Mouse (Mus musculus): ENCODE data around the gene Dennd1a.

The Dennd1a gene

GRCm38 (mm10) chr2:38283961-38284360 lies 3.2 kb downstream of the Dennd1a start:
- no peak for TF ChIP-seq GATA4 (IDR thresholded peaks at IDR 0.05; ENCODE audit: insufficient replicate concordance, low read length)

DNA sequence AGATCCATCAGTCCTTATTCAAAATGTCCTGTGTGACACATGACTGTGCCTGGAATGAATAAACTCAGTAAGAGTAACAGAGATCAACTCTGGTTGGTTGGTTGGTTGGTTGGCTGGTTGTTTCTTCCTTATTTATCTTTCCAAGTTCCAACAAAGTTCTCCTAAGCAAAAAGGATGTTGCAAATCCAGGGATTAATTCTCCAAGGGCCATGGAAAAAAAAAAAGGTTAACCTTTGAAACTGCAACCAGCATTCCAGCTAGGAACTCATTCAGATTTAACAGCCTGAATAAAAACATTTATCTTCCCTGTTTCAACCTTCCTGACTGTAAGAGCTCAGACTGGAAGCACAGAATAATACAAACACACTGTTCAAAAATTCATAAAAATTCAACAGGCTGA lies 6.8 kb downstream of the Dennd1a start:
- TF ChIP-seq GATA4 (IDR thresholded peaks at IDR 0.05; ENCODE audit: insufficient replicate concordance, low read length): no peak

- TF ChIP-seq GATA4 (IDR thresholded peaks at IDR 0.05; ENCODE audit: insufficient replicate concordance, low read length): no peak
Observed at GRCm38 (mm10) chr2:38274973-38275372, 12.2 kb downstream of the Dennd1a start.

- TF ChIP-seq GATA4 (IDR thresholded peaks at IDR 0.05; ENCODE audit: insufficient replicate concordance, low read length): no peak
Observed at GRCm38 (mm10) chr2:38263653-38264052, 23.5 kb downstream of the Dennd1a start.

GRCm38 (mm10) chr2:38259052-38259451 lies 28.1 kb downstream of the Dennd1a start:
- no peak for TF ChIP-seq GATA4 (IDR thresholded peaks at IDR 0.05; ENCODE audit: insufficient replicate concordance, low read length)

DNA sequence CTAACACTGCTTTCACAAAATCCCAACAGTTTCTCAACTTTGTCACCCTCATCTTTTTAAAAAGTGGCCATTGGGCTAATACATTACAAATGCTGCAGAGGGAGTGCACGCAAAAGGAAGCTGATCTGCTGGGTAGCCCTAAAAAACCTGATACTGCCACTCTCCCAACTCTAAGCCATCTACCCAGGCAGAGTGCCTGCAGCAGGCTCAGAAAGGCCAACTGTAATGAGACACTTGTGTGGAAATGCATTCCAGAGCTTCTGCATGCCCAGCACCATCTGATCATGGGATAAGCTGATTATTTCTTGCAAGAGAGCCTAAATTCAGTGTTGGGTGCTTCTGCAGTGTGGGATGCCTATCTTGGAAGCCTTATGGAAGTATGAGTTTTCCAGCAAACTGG lies 49.6 kb downstream of the Dennd1a start:
- TF ChIP-seq GATA4 (IDR thresholded peaks at IDR 0.05; ENCODE audit: insufficient replicate concordance, low read length): no peak

GRCm38 (mm10) chr2:38235593-38235992 lies 51.6 kb downstream of the Dennd1a start:
- TF ChIP-seq GATA4 (IDR thresholded peaks at IDR 0.05; ENCODE audit: insufficient replicate concordance, low read length): no peak

GRCm38 (mm10) chr2:38229882-38230281 lies 57.3 kb downstream of the Dennd1a start:
- no peak for TF ChIP-seq GATA4 (IDR thresholded peaks at IDR 0.05; ENCODE audit: insufficient replicate concordance, low read length)

GRCm38 (mm10) chr2:38223759-38224158 lies 63.4 kb downstream of the Dennd1a start:
- TF ChIP-seq GATA4 (IDR thresholded peaks at IDR 0.05; ENCODE audit: insufficient replicate concordance, low read length): no peak

GRCm38 (mm10) chr2:38221461-38221860 lies 65.7 kb downstream of the Dennd1a start:
- TF ChIP-seq GATA4 (IDR thresholded peaks at IDR 0.05; ENCODE audit: insufficient replicate concordance, low read length): no peak

- TF ChIP-seq GATA4 (IDR thresholded peaks at IDR 0.05; ENCODE audit: insufficient replicate concordance, low read length): no peak
Observed at GRCm38 (mm10) chr2:38220687-38221435, 66.3 kb downstream of the Dennd1a start.

DNA sequence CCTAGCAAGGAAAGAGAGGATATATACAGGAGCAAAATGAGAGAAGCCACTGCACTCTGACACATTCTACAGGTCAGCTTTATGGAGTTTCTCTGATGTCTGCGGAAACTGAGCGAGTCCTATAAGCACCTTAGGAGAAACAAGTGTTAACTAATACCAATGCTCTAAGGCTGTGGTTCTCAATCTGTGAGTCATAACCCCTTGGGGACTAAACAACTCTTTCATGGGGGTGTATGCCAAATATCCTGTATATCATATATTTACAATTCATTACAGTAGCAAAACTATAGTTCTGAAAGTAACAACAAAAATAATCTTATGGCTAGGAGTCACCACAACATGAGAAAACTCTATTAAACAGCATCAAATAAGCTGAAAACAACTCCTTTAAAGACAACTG lies 67.5 kb downstream of the Dennd1a start:
- TF ChIP-seq GATA4 (IDR thresholded peaks at IDR 0.05; ENCODE audit: insufficient replicate concordance, low read length): no peak

- TF ChIP-seq GATA4 (IDR thresholded peaks at IDR 0.05; ENCODE audit: insufficient replicate concordance, low read length): no peak
Observed at GRCm38 (mm10) chr2:38213041-38213440, 74.1 kb downstream of the Dennd1a start.

- TF ChIP-seq GATA4 (IDR thresholded peaks at IDR 0.05; ENCODE audit: insufficient replicate concordance, low read length): no peak
Observed at GRCm38 (mm10) chr2:38211426-38211825, 75.8 kb downstream of the Dennd1a start.

DNA sequence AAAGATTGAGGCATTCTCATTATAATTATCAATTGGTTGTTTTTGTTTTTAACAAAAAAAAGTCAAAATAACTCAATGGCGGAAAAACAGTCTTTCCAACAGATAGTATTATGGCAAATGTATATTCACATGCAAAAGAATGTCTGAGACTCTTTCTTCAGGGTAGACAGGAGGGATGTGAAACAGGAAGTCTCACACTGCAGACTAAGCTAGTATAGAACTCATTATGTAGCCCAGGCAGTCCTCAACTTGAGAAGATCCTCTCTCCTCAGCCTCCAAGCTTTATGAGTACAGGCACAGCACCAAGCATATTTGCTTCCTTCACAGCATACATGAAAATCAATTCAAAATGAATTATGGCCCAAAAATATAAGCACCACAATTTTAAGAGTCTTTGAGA lies 79.4 kb downstream of the Dennd1a start:
- TF ChIP-seq GATA4 (IDR thresholded peaks at IDR 0.05; ENCODE audit: insufficient replicate concordance, low read length): no peak

DNA sequence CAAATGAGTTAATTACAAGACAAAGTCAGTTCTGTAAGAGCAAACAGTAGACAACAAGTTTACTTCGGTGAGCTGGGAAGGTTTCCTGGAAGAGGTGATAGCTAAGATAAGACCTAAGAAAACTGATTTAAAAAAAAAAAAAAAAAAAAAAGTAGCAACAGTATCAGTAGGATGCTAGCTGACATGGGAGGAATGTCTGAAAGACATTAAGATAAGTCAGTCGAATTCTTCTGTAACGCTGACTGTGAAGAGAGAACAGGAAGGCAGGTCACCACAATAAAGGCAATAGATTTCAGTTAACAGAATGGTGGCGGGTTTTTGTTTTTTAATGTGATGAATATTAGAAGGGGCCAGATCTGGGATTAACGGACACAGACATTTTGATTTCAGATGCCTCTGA lies 81.9 kb downstream of the Dennd1a start:
- TF ChIP-seq GATA4 (IDR thresholded peaks at IDR 0.05; ENCODE audit: insufficient replicate concordance, low read length): no peak

GRCm38 (mm10) chr2:38204696-38205095 lies 82.5 kb downstream of the Dennd1a start:
- TF ChIP-seq GATA4 (IDR thresholded peaks at IDR 0.05; ENCODE audit: insufficient replicate concordance, low read length): no peak
